Mouse (Mus musculus) adrenal gland, postnatal 10 days (tissue): ENCODE results near the gene Snrnp48. TPM values are rescaled to one million over a fixed set of nuclear protein-coding genes. Genes with fewer than 3 reads are reported as not detected.

Experiments used
- DNase-seq: peaks from one replicate; pipeline ENCODE4 v3.0.0; 2021; ENCODE audit warnings: mixed read lengths
- total RNA-seq, 2 experiments: library from RNA; stranded (reverse); gene quantifications; 2 replicates each; pipeline ENCODE4 v1.2.3; 2021

The Snrnp48 gene
- total RNA-seq, 2 experiments from 2014 or later, result 16.1 to 23.9 TPM

DNA sequence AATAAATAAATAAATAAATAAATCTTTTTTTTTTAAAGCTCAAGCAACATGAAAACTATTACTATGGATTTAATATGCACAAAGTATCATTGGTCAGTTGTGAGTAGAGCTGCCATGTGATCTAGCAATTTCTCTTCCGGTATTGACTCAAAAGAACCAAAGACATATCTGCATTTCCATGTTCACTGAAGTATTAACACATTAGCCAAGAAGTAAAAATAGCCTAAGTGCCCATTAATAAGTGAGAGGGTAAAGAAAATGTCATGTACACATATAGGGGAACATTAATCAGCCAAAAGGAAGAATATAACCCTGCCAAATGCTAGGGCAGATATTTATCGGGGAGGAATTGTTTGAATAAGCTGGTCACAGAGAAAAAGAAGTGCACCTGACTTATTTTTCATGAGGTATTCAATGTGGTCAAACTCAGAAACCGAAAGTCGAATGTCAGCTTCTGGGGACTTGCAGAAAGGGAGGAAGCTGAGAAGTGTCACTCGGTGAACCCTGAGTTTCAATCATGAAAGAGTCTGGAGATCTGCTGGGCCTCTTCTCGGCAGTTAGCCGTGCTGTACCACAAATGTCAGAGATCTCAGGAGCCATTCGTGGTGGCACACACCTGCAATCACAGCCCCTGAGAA, 64.4 kb downstream of the Snrnp48 start:
- no peak for DNase-seq

GRCm38 (mm10) chr13:38272624-38273023, 67.9 kb downstream of the Snrnp48 start:
- DNase-seq, result no peak

Other genes with a start within 250 kb of the Snrnp48 start
- gene Ssr1, start 210.7 kb upstream of the Snrnp48 start, total RNA-seq, result 100 to 1,000 TPM; 117 to 134 TPM
- gene Riok1, start 167.9 kb upstream of the Snrnp48 start, total RNA-seq, result 10 to 100 TPM; 31.2 to 31.4 TPM
- 1 to 10 TPM; 3.5 to 6.2 TPM for gene Cage1, start 167.9 kb upstream of the Snrnp48 start, total RNA-seq
- gene Dsp, start 53.6 kb upstream of the Snrnp48 start, total RNA-seq, result 1 to 10 TPM; 3.0 to 5.2 TPM
- 10 to 100 TPM in 1 of 2 experiments, 1 to 10 TPM in 1; 9.5 to 11.2 TPM for gene Bmp6, start 140.2 kb downstream of the Snrnp48 start, total RNA-seq